In genomic region chr2:118677817-118678216, GRCm38 (mm10) we compare ENCODE assay signal across 8 mouse cellular contexts. TPM values are rescaled to one million over a fixed set of nuclear protein-coding genes. Genes with fewer than 3 reads are reported as not detected.
DNase-seq lines count a peak whose midpoint lies in the region; ATAC-seq and TF ChIP-seq lines count a peak whose summit lies in the region.

No protein-coding gene starts in this region.

- no peaks in the 10 kb centered on the region for H3K36me3 ChIP-seq in heart, postnatal 0 days (replicated peaks; ENCODE audit: control insufficient read depth, insufficient read depth, low read length)
- H3K36me3 ChIP-seq in intestine, embryonic 16.5 days (ENCODE audit: control insufficient read depth, insufficient read depth, low read length): no peaks in the 10 kb centered on the region
- no peaks in the 10 kb centered on the region for H3K36me3 ChIP-seq in midbrain, embryonic 12.5 days

- H3K27ac ChIP-seq in heart, postnatal 0 days (ENCODE audit: low read depth): no peak overlapping the region
- H3K27ac ChIP-seq in intestine, embryonic 16.5 days (ENCODE audit: low read length): no peak overlapping the region
- H3K27ac ChIP-seq in midbrain, embryonic 12.5 days (replicated peaks): no peak overlapping the region

- peaks cover 25% of the 10 kb centered on the region for H3K27me3 ChIP-seq in heart, postnatal 0 days (ENCODE audit: control insufficient read depth, insufficient read depth, low read length)
- H3K27me3 ChIP-seq in intestine, embryonic 16.5 days (replicated peaks; ENCODE audit: control insufficient read depth, insufficient read depth, low read length): peaks cover 28% of the 10 kb centered on the region
- peaks cover 80% of the 10 kb centered on the region for H3K27me3 ChIP-seq in midbrain, embryonic 12.5 days

- peak overlapping the region; percentile 60; the same call in 1 of the 2 replicates for H3K9ac ChIP-seq in heart, postnatal 0 days (replicated peaks; ENCODE audit: low read depth, low read length)
- H3K9ac ChIP-seq in intestine, embryonic 16.5 days (ENCODE audit: low read depth, low read length): peak overlapping the region; percentile 72
- H3K9ac ChIP-seq in midbrain, embryonic 12.5 days (replicated peaks): peak overlapping the region; percentile 43; the same call in 1 of the 2 replicates

- H3K4me3 ChIP-seq in heart, postnatal 0 days (ENCODE audit: low read depth, low read length): peak overlapping the region; percentile 57
- H3K4me3 ChIP-seq in intestine, embryonic 16.5 days (ENCODE audit: low read length): peak overlapping the region; percentile 63
- H3K4me3 ChIP-seq in midbrain, embryonic 12.5 days: peak overlapping the region; percentile 56

- ATAC-seq in heart, postnatal 0 days (ENCODE audit: insufficient read depth, low read depth): no peak
- peak; percentile 72 for ATAC-seq in intestine, embryonic 16.5 days
- no peak for ATAC-seq in midbrain, embryonic 12.5 days (ENCODE audit: low FRiP score, low read depth)

- no peak for TF ChIP-seq EP300 in heart, postnatal 0 days (IDR thresholded peaks at IDR 0.05; ENCODE audit: low read depth)

- WGBS in heart, postnatal 0 days: 22% methylated on average over 4 of the region's 4 CpGs
- WGBS in intestine, embryonic 16.5 days: 15% methylated on average over 4 of the region's 4 CpGs
- WGBS in midbrain, embryonic 12.5 days: 17% methylated on average over 4 of the region's 4 CpGs

- H3K9me3 ChIP-seq in heart, postnatal 0 days (replicated peaks; ENCODE audit: control insufficient read depth, low read length): no peaks in the 10 kb centered on the region
- no peaks in the 10 kb centered on the region for H3K9me3 ChIP-seq in intestine, embryonic 16.5 days (ENCODE audit: control insufficient read depth, low read length)
- no peaks in the 10 kb centered on the region for H3K9me3 ChIP-seq in midbrain, embryonic 12.5 days

- H3K4me2 ChIP-seq in heart, postnatal 0 days (ENCODE audit: low read depth, low read length): peak overlapping the region; percentile 89
- H3K4me2 ChIP-seq in intestine, embryonic 16.5 days (ENCODE audit: low read depth, low read length): peak overlapping the region; percentile 97
- peak overlapping the region; percentile 93 for H3K4me2 ChIP-seq in midbrain, embryonic 12.5 days (replicated peaks)

- intact Hi-C loops in heart, postnatal 36 days (cut with DNase I): loop anchor here (5.0 kb wide), 1 partner anchor 36 kb away; no protein-coding TSS in a partner anchor

- H3K4me1 ChIP-seq in heart, postnatal 0 days (ENCODE audit: control insufficient read depth, insufficient read depth): peaks cover 23% of the 10 kb centered on the region
- peaks cover 17% of the 10 kb centered on the region for H3K4me1 ChIP-seq in intestine, embryonic 16.5 days (ENCODE audit: control insufficient read depth, insufficient read depth, low read length)
- H3K4me1 ChIP-seq in midbrain, embryonic 12.5 days: peaks cover 21% of the 10 kb centered on the region

- no peak for TF ChIP-seq CTCF in heart, postnatal 0 days (IDR thresholded peaks at IDR 0.05; ENCODE audit: low read depth)

- DNase-seq in heart, postnatal 0 days (ENCODE audit: low spot score): no peak
- no peak for DNase-seq in heart, postnatal 36 days
- peak; percentile 57 to 64 for DNase-seq in cerebellum, postnatal 25 days
- no peak for DNase-seq in spleen, postnatal 10 days (ENCODE audit: low spot score in 2 of 2)
- DNase-seq in left cerebral cortex, adult 8-10 months (ENCODE audit: low spot score in 2 of 2): no peak
- DNase-seq in layer of hippocampus, adult 11-12 months (ENCODE audit: low spot score): no peak

RNA-seq across cellular contexts. Expression of gene Pak6, which starts 14.7 kb away (rescaled TPM):
- 16.8 and 17.0 TPM in 2 replicates for total RNA-seq in heart, postnatal 0 days (2014; rRNA removed; ENCODE audit: low replicate concordance)
- polyA plus RNA-seq in heart, postnatal 0 days (2015; fragmentation: Nextera tagmentation; extraction: Ambion mirVana): 7.9 and 9.0 TPM in 2 replicates
- total RNA-seq in heart, postnatal 36 days (2021): 10 to 100 TPM; 10.1 to 13.0 TPM
- polyA plus RNA-seq in intestine, embryonic 16.5 days (2015; fragmentation: Nextera tagmentation; extraction: Ambion mirVana): 1.8 and 2.0 TPM in 2 replicates
- polyA plus RNA-seq in midbrain, embryonic 12.5 days (2016; fragmentation: Nextera tagmentation; extraction: Ambion mirVana): 4.9 and 5.8 TPM in 2 replicates
- 10 to 100 TPM; 68.1 to 87.8 (median 77.2) TPM for total RNA-seq in left cerebral cortex, adult 8-10 months (2022)

RNA-seq across cellular contexts. Expression of gene Ankrd63, which starts 25.9 kb away (rescaled TPM):
- 7.6 and 14.3 TPM in 2 replicates for total RNA-seq in heart, postnatal 0 days (2014; rRNA removed; ENCODE audit: low replicate concordance)
- polyA plus RNA-seq in heart, postnatal 0 days (2015; fragmentation: Nextera tagmentation; extraction: Ambion mirVana): 1.6 and 2.0 TPM in 2 replicates
- 1 to 10 TPM; 1.4 to 2.5 TPM for total RNA-seq in heart, postnatal 36 days (2021)
- polyA plus RNA-seq in intestine, embryonic 16.5 days (2015; fragmentation: Nextera tagmentation; extraction: Ambion mirVana): 0.15 and 0.22 TPM in 2 replicates
- polyA plus RNA-seq in midbrain, embryonic 12.5 days (2016; fragmentation: Nextera tagmentation; extraction: Ambion mirVana): not detected in 2 replicates
- 10 to 100 TPM; 36.4 to 40.9 (median 38.5) TPM for total RNA-seq in left cerebral cortex, adult 8-10 months (2022)

RNA-seq across cellular contexts. Expression of gene Plcb2, which starts 50.4 kb away (rescaled TPM):
- 1.6 and 7.6 TPM in 2 replicates for total RNA-seq in heart, postnatal 0 days (2014; rRNA removed; ENCODE audit: low replicate concordance)
- 2.0 and 2.6 TPM in 2 replicates for polyA plus RNA-seq in heart, postnatal 0 days (2015; fragmentation: Nextera tagmentation; extraction: Ambion mirVana)
- 1 to 10 TPM; 1.9 to 2.7 TPM for total RNA-seq in heart, postnatal 36 days (2021)
- 0.99 and 1.3 TPM in 2 replicates for polyA plus RNA-seq in intestine, embryonic 16.5 days (2015; fragmentation: Nextera tagmentation; extraction: Ambion mirVana)
- 0.17 and 0.50 TPM in 2 replicates for polyA plus RNA-seq in midbrain, embryonic 12.5 days (2016; fragmentation: Nextera tagmentation; extraction: Ambion mirVana)
- 1 to 10 TPM; 2.9 to 5.7 (median 4.3) TPM for total RNA-seq in left cerebral cortex, adult 8-10 months (2022)

Comparison
In these comparisons a context has a peak if more than half of its experiments do, and no peak if none do; other contexts are left out.
1. DNase-seq: peak in cerebellum, postnatal 25 days (2 of 2); none in heart, postnatal 0 days (single experiment), heart, postnatal 36 days (0 of 2), spleen, postnatal 10 days (0 of 2), left cerebral cortex, adult 8-10 months (0 of 2) and layer of hippocampus, adult 11-12 months (single experiment).
2. Peak in every context shown above with its lines, with median percentiles within 50 percentile points of each other: H3K4me2 ChIP-seq, H3K4me3 ChIP-seq and H3K9ac ChIP-seq.